Mouse (Mus musculus) gastrocnemius, adult 8-10 months (tissue): ENCODE data around the gene Nme3. TPM values are rescaled to one million over a fixed set of nuclear protein-coding genes. Genes with fewer than 3 reads are reported as not detected.

Experiments used
- total RNA-seq, 4 experiments: library from RNA; stranded (reverse); gene quantifications; 2 replicates each; pipeline ENCODE4 v1.2.4; 2022

Gene Nme3
- total RNA-seq, 4 experiments from 2014 or later = 11.4 to 12.6 (median 12.0) TPM

Other genes with a start within 250 kb of the Nme3 start
- 10 to 100 TPM; 17.8 to 38.4 (median 20.8) TPM for gene Slc9a3r2, start 246.2 kb upstream of the Nme3 start, total RNA-seq
- not detected for gene Npw, start 238.0 kb upstream of the Nme3 start, total RNA-seq
- gene Zfp598, start 226.8 kb upstream of the Nme3 start, total RNA-seq = 10 to 100 TPM; 22.4 to 27.6 (median 27.0) TPM
- gene Syngr3, start 206.5 kb upstream of the Nme3 start, total RNA-seq = under 1 TPM in 1 of 4 experiments, not detected in 3; 0.17 TPM
- gene Gfer, start 200.3 kb upstream of the Nme3 start, total RNA-seq = 10 to 100 TPM; 38.2 to 54.4 (median 44.7) TPM
- gene Noxo1, start 200.3 kb upstream of the Nme3 start, total RNA-seq = under 1 TPM; 0.22 to 0.70 (median 0.42) TPM
- gene Tbl3, start 188.8 kb upstream of the Nme3 start, total RNA-seq = 10 to 100 TPM; 15.9 to 18.6 (median 17.1) TPM
- not detected for gene Rnf151, start 178.4 kb upstream of the Nme3 start, total RNA-seq
- gene Rps2, start 178.4 kb upstream of the Nme3 start, total RNA-seq = 100 to 1,000 TPM; 558 to 703 (median 654) TPM
- 100 to 1,000 TPM; 409 to 503 (median 459) TPM for gene Ndufb10, start 172.0 kb upstream of the Nme3 start, total RNA-seq
- gene Rpl3l, start 168.7 kb upstream of the Nme3 start, total RNA-seq = 100 to 1,000 TPM; 757 to 827 (median 779) TPM
- 100 to 1,000 TPM; 144 to 160 (median 145) TPM for gene Msrb1, start 159.9 kb upstream of the Nme3 start, total RNA-seq
- gene Hs3st6, start 143.5 kb upstream of the Nme3 start, total RNA-seq = not detected
- gene Meiob, start 92.2 kb upstream of the Nme3 start, total RNA-seq = not detected
- 10 to 100 TPM; 64.2 to 71.5 (median 68.6) TPM for gene Hagh, start 56.4 kb upstream of the Nme3 start, total RNA-seq
- gene Fahd1, start 46.1 kb upstream of the Nme3 start, total RNA-seq = 10 to 100 TPM; 41.7 to 53.2 (median 46.3) TPM
- gene Igfals, start 30.5 kb upstream of the Nme3 start, total RNA-seq = 1 to 10 TPM; 2.9 to 3.8 (median 3.3) TPM
- gene Nubp2, start 10.2 kb upstream of the Nme3 start, total RNA-seq = 10 to 100 TPM; 10.5 to 13.7 (median 11.9) TPM
- 10 to 100 TPM; 31.0 to 38.6 (median 35.4) TPM for gene Spsb3, start 9.9 kb upstream of the Nme3 start, total RNA-seq
- 1 to 10 TPM; 6.6 to 8.7 (median 7.9) TPM for gene Eme2, start 1.4 kb upstream of the Nme3 start, total RNA-seq
- 10 to 100 TPM; 70.5 to 82.3 (median 75.4) TPM for gene Mrps34, start 1.4 kb upstream of the Nme3 start, total RNA-seq
- 10 to 100 TPM; 12.1 to 15.4 (median 13.7) TPM for gene Mapk8ip3, start 40.5 kb downstream of the Nme3 start, total RNA-seq
- 1 to 10 TPM; 5.1 to 8.5 (median 6.9) TPM for gene Jpt2, start 64.2 kb downstream of the Nme3 start, total RNA-seq
- 1 to 10 TPM; 6.2 to 6.9 (median 6.7) TPM for gene Cramp1l, start 119.3 kb downstream of the Nme3 start, total RNA-seq
- 1 to 10 TPM; 1.4 to 2.7 (median 2.3) TPM for gene Ift140, start 119.6 kb downstream of the Nme3 start, total RNA-seq
- 10 to 100 TPM in 1 of 4 experiments, 1 to 10 TPM in 3; 7.9 to 10.7 (median 8.2) TPM for gene Tmem204, start 187.1 kb downstream of the Nme3 start, total RNA-seq
- 1 to 10 TPM; 4.2 to 8.6 (median 6.0) TPM for gene Telo2, start 219.5 kb downstream of the Nme3 start, total RNA-seq
- gene Ptx4, start 224.3 kb downstream of the Nme3 start, total RNA-seq = 1 to 10 TPM in 1 of 4 experiments, under 1 TPM in 3; 0.58 to 2.4 (median 0.79) TPM
- 10 to 100 TPM; 13.0 to 18.3 (median 16.0) TPM for gene Clcn7, start 236.9 kb downstream of the Nme3 start, total RNA-seq